Mouse (Mus musculus) intestine, embryonic 14.5 days (tissue): Measurements from ENCODE around the gene Tgfbrap1. TPM values are rescaled to one million over a fixed set of nuclear protein-coding genes. Genes with fewer than 3 reads are reported as not detected.

ENCODE experiments used
- ATAC-seq: fragments of 200-750 bp; cut with Nextera tagmentation; replicated peaks from 2 replicates; pipeline ENCODE4 v1.8.0; 2017; ENCODE audit warnings: low read depth, moderate number of reproducible peaks, moderate TSS enrichment, moderate library complexity; ENCODE audit not compliant: low FRiP score, low TSS enrichment
- DNase-seq: peaks from one replicate; pipeline ENCODE4 v3.0.0-alpha.2; 2018; ENCODE audit warnings: low spot score
- H3K27ac ChIP-seq: fragments of 300-500 bp; sonication (generic); 2 replicates; pipeline ENCODE4 v1.5.1; 2014; ENCODE audit warnings: low read depth, mild to moderate bottlenecking, control low read depth
- H3K27me3 ChIP-seq: fragments of 300-500 bp; sonication (generic); replicated peaks from 2 replicates; pipeline ENCODE4 v1.6.1; 2014; ENCODE audit warnings: low read length, control low read depth; ENCODE audit not compliant: control insufficient read depth, insufficient read depth
- H3K36me3 ChIP-seq: fragments of 300-500 bp; sonication (generic); 2 replicates; pipeline ENCODE4 v1.6.1; 2014; ENCODE audit warnings: low read length, control low read depth; ENCODE audit not compliant: control insufficient read depth, insufficient read depth
- H3K4me1 ChIP-seq: fragments of 300-500 bp; sonication (generic); replicated peaks from 2 replicates; pipeline ENCODE4 v1.6.1; 2014; ENCODE audit warnings: low read length, control low read depth, mixed read lengths; ENCODE audit not compliant: control insufficient read depth, insufficient read depth
- H3K4me2 ChIP-seq: fragments of 300-500 bp; sonication (generic); 2 replicates; pipeline ENCODE4 v1.6.1; 2014; ENCODE audit warnings: low read length
- H3K4me3 ChIP-seq: fragments of 300-500 bp; sonication (generic); 2 replicates; pipeline ENCODE4 v1.5.1; 2014; ENCODE audit warnings: low read depth, low read length, control low read depth, mixed read lengths
- H3K9ac ChIP-seq: fragments of 300-500 bp; sonication (generic); 2 replicates; pipeline ENCODE4 v1.6.1; 2014; ENCODE audit warnings: mild to moderate bottlenecking, low read length
- H3K9me3 ChIP-seq: fragments of 300-500 bp; sonication (generic); 2 replicates; pipeline ENCODE4 v1.6.1; 2016; ENCODE audit warnings: low read length, control low read depth; ENCODE audit not compliant: control insufficient read depth
- WGBS: fragments of 180-500 bp; shearing (Covaris S2); extraction: QIAGEN DNeasy Blood & Tissue Kit; methylation state at CpG from one replicate; pipeline ENCODE4 v1.1.7; 2014; 5-methylcytosine and 5-hydroxymethylcytosine counted together
- polyA plus RNA-seq: library from polyadenylated mRNA; unstranded; fragments of >200 nt; fragmentation: Nextera tagmentation; extraction: Ambion mirVana; gene quantifications from 2 replicates; pipeline ENCODE4 v1.2.1, GENCODE M21; 2014

The Tgfbrap1 gene
- polyA plus RNA-seq, 1 experiment from 2014 or later: 12.6 TPM

- under 1% methylated on average over 95 of the region's 102 CpGs for WGBS
Measured at GRCm38 (mm10) chr1:43092056-43093015, 6.1 kb downstream of the Tgfbrap1 start.

GRCm38 (mm10) chr1:43091306-43092055 is 7.0 kb downstream of the Tgfbrap1 start:
- Histone ChIP-seq H3K4me1 (peaks cover 4% of the 10 kb centered on the region; the same call in 1 of the 2 replicates), H3K9ac (peak overlapping the region; percentile 77), H3K4me2 (peak overlapping the region; percentile 88), H3K27ac (peak overlapping the region; percentile 64; the same call in 1 of the 2 replicates), H3K9me3 (no peaks in the 10 kb centered on the region), H3K27me3 (no peaks in the 10 kb centered on the region), H3K4me3 (peak overlapping the region; percentile 78), H3K36me3 (no peaks in the 10 kb centered on the region)
- WGBS: 42% methylated on average over 13 of the region's 13 CpGs
- no peak for DNase-seq
- ATAC-seq: no peak; the same call in 1 of the 2 replicates

More at GRCm38 (mm10) chr1:43092056-43093015, 6.1 kb downstream of the Tgfbrap1 start:
- peak overlapping the region; percentile 77 for H3K9ac ChIP-seq
- peak overlapping the region; percentile 88 for H3K4me2 ChIP-seq
- DNase-seq (peak; percentile 86), ATAC-seq (peak; percentile 88)
- peaks cover 4% of the 10 kb centered on the region; the same call in 1 of the 2 replicates for H3K4me1 ChIP-seq
- H3K27me3 ChIP-seq: no peaks in the 10 kb centered on the region
- H3K27ac ChIP-seq: peak overlapping the region; percentile 64
- H3K9me3 ChIP-seq: no peaks in the 10 kb centered on the region
- peak overlapping the region; percentile 78 for H3K4me3 ChIP-seq
- no peaks in the 10 kb centered on the region for H3K36me3 ChIP-seq

- H3K27ac ChIP-seq: no peak overlapping the region
- H3K4me2 ChIP-seq: no peak overlapping the region
- no peaks in the 10 kb centered on the region for H3K9me3 ChIP-seq
- no peaks in the 10 kb centered on the region for H3K36me3 ChIP-seq
- DNase-seq (no peak), ATAC-seq (no peak)
- WGBS: 72% methylated on average over 1 of the region's 1 CpGs
- no peak overlapping the region for H3K9ac ChIP-seq
- no peak overlapping the region for H3K4me3 ChIP-seq
- peaks cover 4% of the 10 kb centered on the region; the same call in 1 of the 2 replicates for H3K4me1 ChIP-seq
- H3K27me3 ChIP-seq: no peaks in the 10 kb centered on the region
Measured at GRCm38 (mm10) chr1:43090418-43090817, 8.0 kb downstream of the Tgfbrap1 start.

GRCm38 (mm10) chr1:43082946-43083345 is 15.5 kb downstream of the Tgfbrap1 start:
- no peak overlapping the region for H3K4me2 ChIP-seq
- H3K9ac ChIP-seq: no peak overlapping the region
- no peaks in the 10 kb centered on the region for H3K36me3 ChIP-seq
- no peak for ATAC-seq
- H3K4me3 ChIP-seq: no peak overlapping the region
- H3K27ac ChIP-seq: no peak overlapping the region
- H3K4me1 ChIP-seq: no peaks in the 10 kb centered on the region
- no peaks in the 10 kb centered on the region for H3K9me3 ChIP-seq
- no peaks in the 10 kb centered on the region for H3K27me3 ChIP-seq
- DNase-seq: no peak
- WGBS: 86% methylated on average over 5 of the region's 5 CpGs

- Histone ChIP-seq H3K4me1 (no peaks in the 10 kb centered on the region), H3K9me3 (no peaks in the 10 kb centered on the region), H3K4me3 (no peak overlapping the region), H3K4me2 (no peak overlapping the region), H3K9ac (no peak overlapping the region), H3K27me3 (no peaks in the 10 kb centered on the region), H3K36me3 (peaks cover 18% of the 10 kb centered on the region), H3K27ac (no peak overlapping the region)
- DNase-seq (no peak), ATAC-seq (no peak)
- 68% methylated on average over 2 of the region's 2 CpGs for WGBS
Measured at GRCm38 (mm10) chr1:43078124-43078523, 20.3 kb downstream of the Tgfbrap1 start.

- H3K4me2 ChIP-seq: no peak overlapping the region
- H3K4me3 ChIP-seq: no peak overlapping the region
- no peaks in the 10 kb centered on the region for H3K4me1 ChIP-seq
- H3K27ac ChIP-seq: no peak overlapping the region
- no peaks in the 10 kb centered on the region for H3K27me3 ChIP-seq
- peaks cover 31% of the 10 kb centered on the region for H3K36me3 ChIP-seq
- DNase-seq (no peak), ATAC-seq (no peak)
- H3K9ac ChIP-seq: no peak overlapping the region
- H3K9me3 ChIP-seq: no peaks in the 10 kb centered on the region
- 91% methylated on average over 2 of the region's 2 CpGs for WGBS
Measured at GRCm38 (mm10) chr1:43074791-43075190, 23.6 kb downstream of the Tgfbrap1 start.

GRCm38 (mm10) chr1:43072561-43072960 is 25.9 kb downstream of the Tgfbrap1 start:
- Histone ChIP-seq H3K9ac (no peak overlapping the region), H3K4me2 (no peak overlapping the region), H3K36me3 (peaks cover 36% of the 10 kb centered on the region), H3K4me3 (no peak overlapping the region), H3K27ac (no peak overlapping the region), H3K27me3 (no peaks in the 10 kb centered on the region), H3K9me3 (no peaks in the 10 kb centered on the region), H3K4me1 (no peaks in the 10 kb centered on the region)
- ATAC-seq: no peak
- no peak for DNase-seq
- WGBS: 61% methylated on average over 1 of the region's 1 CpGs

- H3K9me3 ChIP-seq: no peaks in the 10 kb centered on the region
- H3K27me3 ChIP-seq: no peaks in the 10 kb centered on the region
- DNase-seq (peak; percentile 44), ATAC-seq (no peak)
- H3K9ac ChIP-seq: no peak overlapping the region
- H3K36me3 ChIP-seq: peaks cover 41% of the 10 kb centered on the region
- WGBS: 90% methylated on average over 8 of the region's 8 CpGs
- no peak overlapping the region for H3K27ac ChIP-seq
- H3K4me1 ChIP-seq: no peaks in the 10 kb centered on the region
- no peak overlapping the region for H3K4me2 ChIP-seq
- H3K4me3 ChIP-seq: no peak overlapping the region
Measured at GRCm38 (mm10) chr1:43072028-43072427, 26.4 kb downstream of the Tgfbrap1 start.
